Comparison of ENCODE assay signal across 11 mouse cellular contexts in genomic region chr10:96397931-96398561, GRCm38 (mm10).
DNase-seq lines count a peak whose midpoint lies in the region; ATAC-seq and TF ChIP-seq lines count a peak whose summit lies in the region.
"Had no signal": no experiment of that assay in that cellular context is flagged by ENCODE, and none has a peak within 500 bp of the region (broad histone marks: within the 10 kb centered on the region; RNA-seq: fewer than 3 reads in every experiment).

No protein-coding gene starts in this region.

- TF ChIP-seq POLR2A in olfactory bulb, adult 2 months (IDR thresholded peaks at IDR 0.05; ENCODE audit: insufficient read depth, low read depth, low read length): no peak

- WGBS in olfactory bulb, adult 2 months: 45% methylated on average over 13 of the region's 13 CpGs

- no peak for TF ChIP-seq CTCF in layer of hippocampus, adult 2 months (conservative IDR thresholded peaks at IDR 0.05)
- no peak for TF ChIP-seq CTCF in olfactory bulb, adult 2 months (IDR thresholded peaks at IDR 0.05; ENCODE audit: insufficient read depth, low read depth, low read length)

- peak overlapping the region; percentile 24 for H3K27ac ChIP-seq in layer of hippocampus, adult 2 months
- 0 out of 2 replicates have a peak overlapping the region, but pooled peaks have one; percentile 4 for H3K27ac ChIP-seq in olfactory bulb, adult 2 months (ENCODE audit: insufficient read depth, low read depth, low read length)
- H3K27ac ChIP-seq: liver, embryonic 14.5 days; stomach, embryonic 15.5 days had no signal

- peak in 1 of 2 experiments; percentile 27 for DNase-seq in layer of hippocampus, adult 2 months (ENCODE audit: low spot score in 2 of 2)
- no peak for DNase-seq in layer of hippocampus, adult 11-12 months (ENCODE audit: low spot score)
- peak; percentile 50 for DNase-seq in fibroblast of lung, adult 2 months (ENCODE audit: low read depth)
- DNase-seq in layer of hippocampus, adult 9-11 months: peak; percentile 14
- DNase-seq in cerebellum, adult 9-11 months: no peak
- DNase-seq in kidney, postnatal 10 days: no peak

- ATAC-seq in monocyte, adult 5-6 weeks (replicated peaks; ENCODE audit: insufficient number of reproducible peaks, low FRiP score, low TSS enrichment, poor library complexity, severe bottlenecking): no peak
- ATAC-seq: intestine, postnatal 0 days had no signal

- peak overlapping the region; percentile 23 for H3K4me3 ChIP-seq in layer of hippocampus, adult 2 months
- H3K4me3 ChIP-seq in olfactory bulb, adult 2 months (ENCODE audit: insufficient read depth, low read depth, low read length): no peak overlapping the region
- H3K4me3 ChIP-seq: stomach, embryonic 15.5 days had no signal

- H3K4me1 ChIP-seq in olfactory bulb, adult 2 months (ENCODE audit: control insufficient read depth, insufficient read depth, low read length): peaks cover 3% of the 10 kb centered on the region; the same call in 1 of the 2 replicates
- H3K4me1 ChIP-seq: stomach, embryonic 15.5 days had no signal

Comparison
In these comparisons a context has a peak if more than half of its experiments do, and no peak if none do; other contexts are left out.
1. DNase-seq: peak in fibroblast of lung, adult 2 months (single experiment) and layer of hippocampus, adult 9-11 months (single experiment); none in layer of hippocampus, adult 11-12 months (single experiment), cerebellum, adult 9-11 months (single experiment) and kidney, postnatal 10 days (single experiment).